Mouse (Mus musculus): ENCODE data around the gene Rnf220. TPM values are rescaled to one million over a fixed set of nuclear protein-coding genes. Genes with fewer than 3 reads are reported as not detected.

The Rnf220 gene
- total and polyA plus RNA-seq, 2 experiments from 2014 or later: 122 to 192 TPM

- DNase-seq (ENCODE audit: low spot score): no peak
- Histone ChIP-seq H3K9ac (replicated peaks; ENCODE audit: low read length, poor library complexity, severe bottlenecking) (no peak overlapping the region), H3K4me2 (ENCODE audit: low read depth, low read length, poor library complexity, severe bottlenecking) (no peak overlapping the region), H3K27me3 (ENCODE audit: insufficient read depth, low read length) (0 out of 2 replicates have a peak, but pooled peaks cover 5% of the 10 kb centered on the region), H3K36me3 (ENCODE audit: insufficient read depth, low read length) (no peaks in the 10 kb centered on the region), H3K9me3 (ENCODE audit: low read length) (no peaks in the 10 kb centered on the region), H3K4me1 (ENCODE audit: insufficient read depth, low read length) (no peaks in the 10 kb centered on the region), H3K4me3 (ENCODE audit: low read depth, low read length) (no peak overlapping the region), H3K27ac (ENCODE audit: low read depth, low read length) (no peak overlapping the region)
- 48% methylated on average over 11 of the region's 11 CpGs for WGBS
- TF ChIP-seq CTCF (IDR thresholded peaks at IDR 0.05): no peak
- no peak for ATAC-seq (ENCODE audit: low FRiP score)
Measured at GRCm38 (mm10) chr4:117330836-117331475, 165.9 kb downstream of the Rnf220 start.

GRCm38 (mm10) chr4:117330132-117330531 lies 166.7 kb downstream of the Rnf220 start:
- WGBS: 82% methylated on average over 3 of the region's 3 CpGs
- peaks cover 6% of the 10 kb centered on the region; the same call in 1 of the 2 replicates for H3K27me3 ChIP-seq (ENCODE audit: insufficient read depth, low read length)
- H3K4me2 ChIP-seq (ENCODE audit: low read depth, low read length, poor library complexity, severe bottlenecking): no peak overlapping the region
- H3K9me3 ChIP-seq (ENCODE audit: low read length): no peaks in the 10 kb centered on the region
- no peak overlapping the region for H3K9ac ChIP-seq (replicated peaks; ENCODE audit: low read length, poor library complexity, severe bottlenecking)
- ATAC-seq (ENCODE audit: low FRiP score): no peak
- H3K4me3 ChIP-seq (ENCODE audit: low read depth, low read length): no peak overlapping the region
- H3K36me3 ChIP-seq (ENCODE audit: insufficient read depth, low read length): no peaks in the 10 kb centered on the region
- TF ChIP-seq CTCF (IDR thresholded peaks at IDR 0.05): no peak
- H3K27ac ChIP-seq (ENCODE audit: low read depth, low read length): no peak overlapping the region
- no peak for DNase-seq (ENCODE audit: low spot score)
- H3K4me1 ChIP-seq (ENCODE audit: insufficient read depth, low read length): no peaks in the 10 kb centered on the region

GRCm38 (mm10) chr4:117326915-117327314 lies 169.9 kb downstream of the Rnf220 start:
- no peak overlapping the region for H3K27ac ChIP-seq (ENCODE audit: low read depth, low read length)
- no peak for DNase-seq (ENCODE audit: low spot score)
- H3K9me3 ChIP-seq (ENCODE audit: low read length): no peaks in the 10 kb centered on the region
- peaks cover 14% of the 10 kb centered on the region; the same call in 1 of the 2 replicates for H3K27me3 ChIP-seq (ENCODE audit: insufficient read depth, low read length)
- H3K4me1 ChIP-seq (ENCODE audit: insufficient read depth, low read length): no peaks in the 10 kb centered on the region
- TF ChIP-seq CTCF (IDR thresholded peaks at IDR 0.05): no peak
- H3K36me3 ChIP-seq (ENCODE audit: insufficient read depth, low read length): no peaks in the 10 kb centered on the region
- H3K9ac ChIP-seq (replicated peaks; ENCODE audit: low read length, poor library complexity, severe bottlenecking): no peak overlapping the region
- WGBS: 85% methylated on average over 3 of the region's 3 CpGs
- no peak overlapping the region for H3K4me2 ChIP-seq (ENCODE audit: low read depth, low read length, poor library complexity, severe bottlenecking)
- H3K4me3 ChIP-seq (ENCODE audit: low read depth, low read length): no peak overlapping the region
- no peak for ATAC-seq (ENCODE audit: low FRiP score)

- no peaks in the 10 kb centered on the region for H3K36me3 ChIP-seq (ENCODE audit: insufficient read depth, low read length)
- H3K27me3 ChIP-seq (ENCODE audit: insufficient read depth, low read length): peaks cover 14% of the 10 kb centered on the region; the same call in 1 of the 2 replicates
- H3K4me2 ChIP-seq (ENCODE audit: low read depth, low read length, poor library complexity, severe bottlenecking): no peak overlapping the region
- DNase-seq (ENCODE audit: low spot score): no peak
- H3K4me1 ChIP-seq (ENCODE audit: insufficient read depth, low read length): no peaks in the 10 kb centered on the region
- H3K4me3 ChIP-seq (ENCODE audit: low read depth, low read length): no peak overlapping the region
- no peak for ATAC-seq (ENCODE audit: low FRiP score)
- H3K9ac ChIP-seq (replicated peaks; ENCODE audit: low read length, poor library complexity, severe bottlenecking): no peak overlapping the region
- no peak overlapping the region for H3K27ac ChIP-seq (ENCODE audit: low read depth, low read length)
- no peaks in the 10 kb centered on the region for H3K9me3 ChIP-seq (ENCODE audit: low read length)
- 86% methylated on average over 2 of the region's 2 CpGs for WGBS
- no peak for TF ChIP-seq CTCF (IDR thresholded peaks at IDR 0.05)
Measured at GRCm38 (mm10) chr4:117325076-117325475, 171.8 kb downstream of the Rnf220 start.

GRCm38 (mm10) chr4:117323515-117324344 lies 173.1 kb downstream of the Rnf220 start:
- peak; percentile 52 for DNase-seq (ENCODE audit: low spot score)
- no peak for ATAC-seq (ENCODE audit: low FRiP score)
- TF ChIP-seq CTCF (IDR thresholded peaks at IDR 0.05): peak; percentile 83
- Histone ChIP-seq H3K27me3 (ENCODE audit: insufficient read depth, low read length) (peaks cover 14% of the 10 kb centered on the region; the same call in 1 of the 2 replicates), H3K4me2 (ENCODE audit: low read depth, low read length, poor library complexity, severe bottlenecking) (no peak overlapping the region), H3K4me3 (ENCODE audit: low read depth, low read length) (no peak overlapping the region), H3K4me1 (ENCODE audit: insufficient read depth, low read length) (no peaks in the 10 kb centered on the region), H3K9me3 (ENCODE audit: low read length) (no peaks in the 10 kb centered on the region), H3K27ac (ENCODE audit: low read depth, low read length) (no peak overlapping the region), H3K9ac (replicated peaks; ENCODE audit: low read length, poor library complexity, severe bottlenecking) (no peak overlapping the region), H3K36me3 (ENCODE audit: insufficient read depth, low read length) (no peaks in the 10 kb centered on the region)
- 24% methylated on average over 14 of the region's 14 CpGs for WGBS

- Histone ChIP-seq H3K4me2 (ENCODE audit: low read depth, low read length, poor library complexity, severe bottlenecking) (no peak overlapping the region), H3K9me3 (ENCODE audit: low read length) (no peaks in the 10 kb centered on the region), H3K27me3 (ENCODE audit: insufficient read depth, low read length) (peaks cover 9% of the 10 kb centered on the region; the same call in 1 of the 2 replicates), H3K4me1 (ENCODE audit: insufficient read depth, low read length) (0 out of 2 replicates have a peak, but pooled peaks cover 4% of the 10 kb centered on the region), H3K4me3 (ENCODE audit: low read depth, low read length) (no peak overlapping the region), H3K36me3 (ENCODE audit: insufficient read depth, low read length) (no peaks in the 10 kb centered on the region), H3K27ac (ENCODE audit: low read depth, low read length) (no peak overlapping the region), H3K9ac (replicated peaks; ENCODE audit: low read length, poor library complexity, severe bottlenecking) (no peak overlapping the region)
- ATAC-seq (ENCODE audit: low FRiP score): no peak
- 94% methylated on average over 5 of the region's 5 CpGs for WGBS
- no peak for TF ChIP-seq CTCF (IDR thresholded peaks at IDR 0.05)
- no peak for DNase-seq (ENCODE audit: low spot score)
Measured at GRCm38 (mm10) chr4:117321011-117321410, 175.8 kb downstream of the Rnf220 start.

Data from midbrain, postnatal 0 days (tissue).